Mouse (Mus musculus) embryonic fibroblast, embryonic 13.5 days (primary cell): ENCODE results near the gene Cacnb4. TPM values are rescaled to one million over a fixed set of nuclear protein-coding genes. Genes with fewer than 3 reads are reported as not detected.
A peak's percentile ranks its signal among the peaks of the same experiment; 100 is the strongest.

Experiments used
- H3K27ac ChIP-seq: 2 replicates; pipeline ENCODE4 v1.5.1; 2012; ENCODE audit warnings: low read length, control low read depth, inconsistent platforms; ENCODE audit not compliant: insufficient read depth
- H3K4me1 ChIP-seq: 2 replicates; pipeline ENCODE4 v1.6.1; 2011; ENCODE audit warnings: low read length; ENCODE audit not compliant: control insufficient read depth, insufficient read depth
- H3K4me3 ChIP-seq: 2 replicates; pipeline ENCODE4 v1.5.1; 2011; ENCODE audit warnings: mild to moderate bottlenecking, control low read depth, low read length; ENCODE audit not compliant: insufficient read depth
- CTCF ChIP-seq: IDR thresholded peaks from 2 replicates; pipeline ENCODE4 v1.5.1; 2011; ENCODE audit warnings: mild to moderate bottlenecking, control low read depth, low read length, moderate library complexity, borderline replicate concordance; ENCODE audit not compliant: insufficient read depth
- POLR2A ChIP-seq: IDR thresholded peaks from 2 replicates; pipeline ENCODE4 v1.6.1; 2011; ENCODE audit warnings: low read depth, mild to moderate bottlenecking, control low read depth, low read length, moderate library complexity
- polyA plus RNA-seq: library from polyadenylated mRNA; stranded (reverse); fragments of >200 nt; gene quantifications from 2 replicates; pipeline ENCODE4 v1.2.4, GENCODE M21; 2011; ENCODE audit warnings: low read depth; ENCODE audit not compliant: missing spikeins, insufficient read length

The Cacnb4 gene
- polyA plus RNA-seq, 1 experiment: 0.93 TPM

GRCm38 (mm10) chr2:52593814-52594213, 82.8 kb downstream of the Cacnb4 start:
- TF ChIP-seq CTCF (no peak), POLR2A (no peak)
- Histone ChIP-seq H3K4me1 (peaks cover 3% of the 10 kb centered on the region), H3K4me3 (no peak overlapping the region), H3K27ac (no peak overlapping the region)

DNA sequence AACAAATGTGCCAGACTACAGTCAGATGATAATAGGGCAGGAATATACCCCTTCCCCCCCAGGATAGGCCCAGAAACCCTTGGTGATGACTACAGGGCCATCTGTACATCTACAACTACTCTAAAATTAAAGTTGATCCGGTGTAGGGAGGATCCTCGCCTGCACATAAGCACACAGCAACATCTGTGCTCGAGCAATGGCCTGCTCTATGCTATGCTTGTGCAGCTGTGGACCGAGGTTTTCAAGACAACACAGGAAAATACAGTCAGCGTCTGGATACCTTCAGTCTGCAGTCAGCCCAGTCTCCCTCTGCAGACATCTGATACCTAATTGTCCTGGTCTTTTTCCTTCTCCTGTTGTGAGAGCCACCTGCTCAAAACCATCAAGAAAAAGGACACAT, 83.4 kb downstream of the Cacnb4 start:
- H3K27ac ChIP-seq: no peak overlapping the region
- no peak overlapping the region for H3K4me3 ChIP-seq
- peaks cover 3% of the 10 kb centered on the region for H3K4me1 ChIP-seq
- TF ChIP-seq POLR2A: no peak
- no peak for TF ChIP-seq CTCF

GRCm38 (mm10) chr2:52590970-52591347, 85.7 kb downstream of the Cacnb4 start:
- peaks cover 3% of the 10 kb centered on the region for H3K4me1 ChIP-seq
- H3K4me3 ChIP-seq: no peak overlapping the region
- no peak overlapping the region for H3K27ac ChIP-seq
- TF ChIP-seq POLR2A: no peak
- 0 out of 2 replicates have a peak, but pooled peaks have one; percentile 3 for TF ChIP-seq CTCF

DNA sequence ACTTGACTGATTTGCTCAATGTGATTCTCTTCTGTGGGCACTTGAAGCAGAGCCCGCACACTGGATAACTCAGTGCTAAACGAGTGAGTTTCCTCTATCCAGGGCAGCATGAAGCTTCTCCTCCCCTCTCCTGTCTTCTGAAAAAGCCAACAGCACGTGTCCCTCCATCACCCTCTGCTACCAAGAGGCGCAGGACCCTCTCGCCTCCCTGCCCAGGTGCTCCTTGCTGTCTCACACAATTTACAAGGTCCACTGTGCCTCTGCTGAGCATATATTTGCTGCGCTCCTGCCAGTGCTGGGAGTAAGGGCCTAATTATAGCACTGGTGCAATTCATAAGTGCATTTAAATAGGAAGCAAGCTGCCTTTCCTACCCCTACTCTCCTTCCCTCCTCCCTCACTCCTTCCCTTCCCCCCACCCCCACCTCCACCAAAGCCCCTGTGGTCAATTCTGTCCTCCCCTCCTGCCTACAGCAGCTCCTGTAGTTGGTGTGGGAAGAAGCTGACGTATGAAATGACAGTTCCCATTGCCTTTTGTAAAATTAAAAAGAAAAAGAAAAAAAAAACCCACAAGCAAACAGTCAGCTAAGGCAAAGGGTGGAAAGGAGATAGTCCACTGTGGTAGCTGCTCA, 86.2 kb downstream of the Cacnb4 start:
- Histone ChIP-seq H3K4me1 (peaks cover 3% of the 10 kb centered on the region), H3K27ac (no peak overlapping the region), H3K4me3 (no peak overlapping the region)
- TF ChIP-seq POLR2A: no peak
- no peak for TF ChIP-seq CTCF

DNA sequence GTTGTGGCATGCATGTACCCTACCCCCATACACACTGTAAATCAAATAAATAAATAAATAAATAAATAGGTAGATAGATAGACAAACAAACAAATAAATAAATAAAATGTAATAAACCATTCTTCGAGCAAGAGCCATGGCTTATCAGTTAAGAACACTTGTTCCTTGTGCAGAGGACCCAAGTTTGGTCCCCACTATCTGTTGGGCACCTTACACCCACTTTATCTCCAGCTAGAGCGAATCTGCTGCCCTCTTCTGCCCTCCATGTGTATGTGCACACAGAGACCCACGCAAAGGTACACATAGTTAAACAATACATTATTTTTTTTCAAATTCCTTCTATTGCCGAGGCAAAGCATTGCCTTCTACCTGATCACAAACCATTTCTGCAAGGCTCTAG, 87.1 kb downstream of the Cacnb4 start:
- Histone ChIP-seq H3K4me1 (peaks cover 3% of the 10 kb centered on the region), H3K4me3 (no peak overlapping the region), H3K27ac (no peak overlapping the region)
- TF ChIP-seq POLR2A: no peak

- H3K27ac ChIP-seq: no peak overlapping the region
- no peaks in the 10 kb centered on the region for H3K4me1 ChIP-seq
- no peak for TF ChIP-seq POLR2A
- no peak for TF ChIP-seq CTCF
- no peak overlapping the region for H3K4me3 ChIP-seq
These were observed 91.2 kb downstream of the Cacnb4 start for GRCm38 (mm10) chr2:52585384-52585783.

- Histone ChIP-seq H3K4me1 (no peaks in the 10 kb centered on the region), H3K4me3 (no peak overlapping the region), H3K27ac (no peak overlapping the region)
- TF ChIP-seq CTCF: no peak
- no peak for TF ChIP-seq POLR2A
These were observed 95.4 kb downstream of the Cacnb4 start for GRCm38 (mm10) chr2:52581132-52581781.

- no peak overlapping the region for H3K4me3 ChIP-seq
- no peaks in the 10 kb centered on the region for H3K4me1 ChIP-seq
- H3K27ac ChIP-seq: peak overlapping the region; percentile 23; the same call in 1 of the 2 replicates
- TF ChIP-seq CTCF: no peak
- no peak for TF ChIP-seq POLR2A
These were observed 95.9 kb downstream of the Cacnb4 start for GRCm38 (mm10) chr2:52580697-52581096.

DNA sequence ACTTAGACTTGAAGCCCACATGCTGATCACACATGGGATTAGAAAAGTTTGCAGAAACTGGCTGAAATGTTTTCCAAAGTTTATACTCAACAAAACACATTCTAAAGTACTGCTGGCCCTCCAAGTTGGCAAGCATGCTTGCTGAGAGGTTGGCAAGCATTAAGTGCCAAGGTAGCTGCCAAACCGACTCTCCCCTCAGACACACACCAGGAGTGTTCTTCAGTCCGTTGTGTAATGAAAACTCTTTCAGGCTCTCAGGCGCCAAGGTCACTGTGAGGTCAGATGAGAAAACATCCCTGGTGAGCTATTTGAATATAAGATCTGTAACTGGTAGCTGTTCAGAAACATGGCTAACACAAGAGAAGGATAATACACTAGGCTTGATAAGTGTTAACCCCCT, 97.8 kb downstream of the Cacnb4 start:
- Histone ChIP-seq H3K4me3 (no peak overlapping the region), H3K4me1 (no peaks in the 10 kb centered on the region), H3K27ac (no peak overlapping the region)
- TF ChIP-seq CTCF: no peak
- no peak for TF ChIP-seq POLR2A

DNA sequence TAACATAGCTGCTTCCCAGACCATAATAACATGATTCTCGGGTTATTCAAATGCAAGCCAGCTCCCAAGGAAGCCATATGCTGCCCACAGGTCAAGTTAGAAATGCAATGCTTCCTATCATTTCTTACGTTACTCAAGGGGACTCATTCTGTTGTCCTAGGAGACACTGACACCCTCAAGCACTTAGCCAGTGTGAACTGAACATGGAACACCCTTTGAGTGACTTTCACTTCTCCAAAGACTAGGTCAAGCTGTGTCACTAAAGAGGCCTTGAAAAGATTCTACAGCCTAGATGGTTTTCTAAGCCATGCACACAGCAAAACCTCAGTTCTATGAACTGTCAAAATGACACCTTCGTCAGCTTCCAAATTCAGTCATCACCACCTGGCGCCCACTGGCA, 98.9 kb downstream of the Cacnb4 start:
- no peak overlapping the region for H3K4me3 ChIP-seq
- H3K4me1 ChIP-seq: no peaks in the 10 kb centered on the region
- TF ChIP-seq POLR2A: no peak
- no peak for TF ChIP-seq CTCF
- H3K27ac ChIP-seq: no peak overlapping the region

- Histone ChIP-seq H3K4me3 (no peak overlapping the region), H3K4me1 (no peaks in the 10 kb centered on the region), H3K27ac (no peak overlapping the region)
- TF ChIP-seq POLR2A (no peak), CTCF (no peak)
These were observed 100.1 kb downstream of the Cacnb4 start for GRCm38 (mm10) chr2:52576546-52576945.
